Mouse (Mus musculus): ENCODE results near the gene Tmem9.

GRCm38 (mm10) chr1:136018390-136019189 is 10.6 kb downstream of the Tmem9 start:
- TF ChIP-seq CTCF (IDR thresholded peaks at IDR 0.05; ENCODE audit: borderline replicate concordance, extremely low read depth, insufficient read depth, insufficient read length) (no peak), POLR2A (IDR thresholded peaks at IDR 0.05; ENCODE audit: borderline replicate concordance, extremely low read depth, insufficient read depth, insufficient read length, poor library complexity, severe bottlenecking) (no peak)

All from brain, embryonic 14.5 days (tissue).